Mouse (Mus musculus) layer of hippocampus, adult 8-10 months (tissue): ENCODE results near the gene Zfp974. TPM values are rescaled to one million over a fixed set of nuclear protein-coding genes. Genes with fewer than 3 reads are reported as not detected.
"Not testable (repeated sequence)": the region's sequence is repeated elsewhere in the genome, so short reads cannot be mapped to it uniquely, and the experiment has no call there.

Experiments
- DNase-seq, 2 experiments: peaks; one replicate each; pipeline ENCODE4 v3.0.0; 2022; ENCODE audit warnings: low spot score in 2 of 2
- total RNA-seq, 4 experiments: library from RNA; stranded (reverse); gene quantifications; 2 replicates each; pipeline ENCODE4 v1.2.4; 2022

The Zfp974 gene
- total RNA-seq = 10 to 100 TPM; 17.8 to 20.6 (median 18.9) TPM

DNA sequence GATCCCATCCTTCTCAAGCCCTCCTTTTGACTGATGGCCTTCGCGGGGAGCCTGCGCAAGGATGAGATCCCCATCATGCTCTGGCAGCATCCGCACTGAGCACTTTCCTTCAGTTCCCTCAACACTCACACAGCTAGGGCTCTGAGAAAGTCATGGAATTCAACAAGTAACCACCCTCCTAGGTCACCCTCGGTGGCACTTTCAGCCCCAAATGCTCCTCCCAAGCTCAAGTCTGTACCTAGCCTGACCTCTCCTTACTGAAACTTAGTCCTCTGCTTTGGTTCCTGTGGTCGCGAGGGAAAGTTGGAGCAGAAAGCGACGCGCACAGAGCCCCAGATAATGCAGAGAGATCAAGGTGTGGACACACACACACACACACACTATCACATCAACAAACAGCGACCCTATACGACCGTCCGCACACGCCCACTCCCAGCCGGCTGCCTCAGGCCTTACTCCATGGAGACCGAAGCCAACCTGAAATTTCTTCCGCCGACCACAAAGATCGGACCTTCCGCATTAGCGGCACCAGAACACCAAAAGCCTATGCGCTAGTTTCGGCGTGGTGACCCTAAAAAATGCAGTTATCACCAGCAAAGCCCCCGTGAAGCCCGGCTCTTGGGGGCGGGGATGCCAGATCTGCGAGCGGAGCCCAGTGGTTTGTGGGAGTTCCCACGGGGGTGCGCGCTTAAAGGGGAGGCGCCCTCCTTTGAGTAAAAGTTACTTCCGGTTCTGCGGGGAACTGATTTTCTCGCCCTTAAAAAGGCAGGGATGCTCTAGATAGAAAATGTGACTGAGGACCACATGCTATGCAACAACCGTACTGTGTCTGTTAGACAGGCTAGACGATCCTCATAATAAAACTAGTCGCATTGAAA is at the start of gene Zfp974:
Gene Zfp974 (minus strand): TSS at position 643 of the 878 bp plus-strand sequence.
- DNase-seq = peak; percentile 13 to 53

DNA sequence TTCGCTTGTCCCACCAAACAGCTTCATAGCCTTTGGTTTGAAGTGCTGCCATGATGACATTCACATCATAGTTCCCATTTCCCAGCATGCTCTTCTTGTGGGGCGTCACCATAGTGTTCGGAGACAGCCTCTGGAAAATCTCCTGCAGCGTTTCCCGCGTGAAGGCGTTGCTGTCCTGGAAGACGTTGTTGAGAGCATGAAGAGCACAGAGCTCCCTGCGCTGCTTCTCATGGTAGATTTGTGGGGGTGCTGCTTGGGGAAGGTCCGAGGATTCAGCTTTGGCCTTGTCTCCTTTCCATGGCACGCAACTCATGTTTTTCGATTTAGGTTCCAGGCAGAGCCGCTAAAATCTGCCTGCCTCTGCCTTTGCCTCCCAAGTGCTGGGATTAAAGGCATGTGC is 20.2 kb upstream of the Zfp974 start:
- DNase-seq = not testable (repeated sequence)

DNA sequence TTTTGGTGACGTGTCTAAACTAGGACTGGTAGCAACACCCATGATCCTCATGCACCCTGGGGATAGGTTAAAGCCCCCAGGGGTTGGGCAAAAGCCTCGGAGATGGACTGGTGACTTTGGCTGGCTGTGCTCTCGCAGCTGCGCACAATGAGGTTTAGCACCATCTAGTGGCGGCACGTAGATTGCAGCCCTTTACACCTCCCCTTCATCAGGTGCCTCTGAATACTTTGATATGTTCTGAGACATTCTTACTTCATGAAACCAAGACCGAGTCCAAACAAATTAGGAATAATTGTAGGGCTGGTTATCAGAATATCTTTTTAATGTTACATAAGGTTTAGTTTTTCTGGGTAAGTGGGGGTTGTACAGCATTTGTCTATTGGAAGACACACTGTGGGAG is 12.6 kb upstream of the Zfp974 start:
- peak in 1 of 2 experiments; percentile 8 for DNase-seq

DNA sequence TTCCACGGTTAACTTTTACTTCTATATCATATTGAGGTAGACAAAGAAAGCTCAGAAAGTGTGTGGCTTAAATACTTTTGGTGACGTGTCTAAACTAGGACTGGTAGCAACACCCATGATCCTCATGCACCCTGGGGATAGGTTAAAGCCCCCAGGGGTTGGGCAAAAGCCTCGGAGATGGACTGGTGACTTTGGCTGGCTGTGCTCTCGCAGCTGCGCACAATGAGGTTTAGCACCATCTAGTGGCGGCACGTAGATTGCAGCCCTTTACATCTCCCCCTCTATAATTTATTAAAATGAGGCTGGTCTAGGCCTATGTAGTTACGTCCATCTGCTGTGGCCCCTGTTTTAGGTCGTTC is 4.5 kb upstream of the Zfp974 start:
- not testable (repeated sequence) for DNase-seq

DNA sequence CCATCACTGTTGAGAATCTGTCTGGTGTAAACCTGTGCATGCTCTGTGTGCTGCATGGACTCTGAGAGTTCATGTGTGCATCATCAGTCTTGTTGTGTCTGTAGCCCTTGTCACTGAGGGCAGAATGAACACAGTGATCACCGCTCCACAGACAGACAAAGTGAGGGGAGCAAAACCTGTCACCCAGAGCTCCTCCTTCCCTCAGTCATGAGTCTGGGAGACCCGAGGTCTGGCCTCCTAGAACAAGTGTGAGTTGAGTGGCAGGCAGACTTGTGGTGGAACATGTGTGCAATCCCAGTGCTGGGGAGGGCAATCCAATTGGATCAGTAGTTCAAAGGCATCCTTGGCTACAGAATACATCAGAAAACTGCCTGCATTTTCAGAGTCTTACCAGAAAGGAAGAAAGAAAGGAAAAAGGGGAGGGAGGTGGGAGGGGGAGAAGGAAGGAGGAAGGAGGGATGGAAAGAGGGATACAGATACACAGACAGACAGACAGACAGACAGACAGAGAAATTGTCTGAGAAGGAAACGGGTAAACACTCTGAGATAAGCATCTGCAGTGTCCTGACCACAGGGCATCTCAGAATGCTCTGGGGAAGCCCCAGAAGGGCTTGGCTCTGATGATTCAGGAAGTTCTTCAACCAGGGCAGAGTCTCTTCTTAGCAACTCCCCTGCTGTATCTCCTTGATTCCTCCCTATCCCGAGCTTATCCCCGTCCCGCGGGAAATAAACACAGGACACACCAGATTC is 4.0 kb upstream of the Zfp974 start:
- DNase-seq = no peak

DNA sequence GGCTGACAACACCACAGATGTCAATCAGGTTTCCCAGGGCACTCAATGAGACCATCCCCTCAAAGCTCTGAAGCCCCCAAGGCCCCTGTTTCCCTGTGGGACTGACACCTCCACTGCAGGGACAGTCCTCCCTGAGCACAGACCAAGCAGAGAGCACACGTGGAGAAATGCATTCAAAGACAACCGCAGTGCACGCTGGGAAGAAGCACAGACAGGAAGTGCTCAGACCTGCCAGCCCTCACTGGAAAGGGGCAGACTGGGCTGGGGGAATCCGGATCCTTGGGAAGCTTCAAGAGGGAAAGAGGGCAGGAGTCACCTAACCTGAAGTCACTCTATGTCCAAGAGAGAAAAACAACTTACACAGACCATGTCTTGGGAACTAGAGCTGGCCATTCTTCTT is 2.2 kb downstream of the Zfp974 start:
- DNase-seq = not testable (repeated sequence)

DNA sequence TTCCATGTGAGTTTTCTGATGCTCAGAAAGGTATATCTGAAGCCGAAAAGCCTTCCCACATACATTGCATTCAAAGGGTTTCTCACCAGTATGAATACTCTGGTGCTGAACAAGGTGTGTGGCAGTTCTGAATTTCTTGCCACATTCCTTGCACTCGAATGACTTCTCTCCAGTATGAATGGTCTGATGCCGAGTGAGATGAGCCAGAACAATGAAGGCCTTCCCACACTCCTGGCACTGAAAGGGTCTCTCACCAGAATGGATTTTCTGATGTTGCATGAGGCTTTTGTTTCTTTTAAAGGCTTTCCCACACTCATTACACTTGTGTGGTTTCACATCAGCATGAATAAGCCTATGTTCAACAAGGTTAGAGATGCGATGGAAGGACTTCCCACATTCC is 18.3 kb downstream of the Zfp974 start:
- not testable (repeated sequence) for DNase-seq

DNA sequence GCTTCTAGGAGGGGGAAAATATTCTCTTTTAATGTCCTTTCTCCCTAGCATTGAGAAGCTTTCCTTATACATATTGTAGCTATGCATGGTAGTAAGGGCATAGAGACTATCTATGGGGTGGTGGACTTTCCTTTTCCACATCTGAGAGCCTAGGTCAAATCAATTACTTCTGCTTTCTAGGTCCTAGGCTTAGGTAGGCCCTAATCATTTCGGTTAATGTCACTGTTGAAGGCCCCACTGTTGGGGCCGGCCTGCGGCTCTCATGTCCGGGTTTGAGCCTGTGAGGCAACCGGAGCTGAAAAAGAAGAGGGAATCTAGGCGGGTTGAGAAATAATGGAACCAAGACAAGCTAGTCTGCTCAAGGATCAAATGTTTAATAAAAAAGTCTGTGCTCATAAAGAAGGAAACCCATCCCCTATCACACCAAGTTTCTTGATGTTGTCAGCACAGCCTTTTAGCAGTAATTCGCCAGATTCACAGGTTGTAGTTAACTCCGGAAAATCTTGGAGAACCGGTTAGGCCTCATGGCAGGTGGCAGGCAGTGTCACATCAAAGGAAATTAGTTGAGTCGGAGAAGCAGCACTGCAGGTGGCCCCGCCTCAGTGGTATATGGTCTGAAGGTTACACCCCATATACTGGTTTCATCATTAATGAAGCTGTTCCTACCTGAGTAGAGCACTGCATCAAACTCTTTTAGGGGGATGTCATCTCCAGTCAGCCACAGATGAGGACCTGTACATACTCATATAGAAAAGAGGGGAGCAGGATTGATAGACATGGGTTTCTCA is 24.0 kb downstream of the Zfp974 start:
- DNase-seq = no peak

DNA sequence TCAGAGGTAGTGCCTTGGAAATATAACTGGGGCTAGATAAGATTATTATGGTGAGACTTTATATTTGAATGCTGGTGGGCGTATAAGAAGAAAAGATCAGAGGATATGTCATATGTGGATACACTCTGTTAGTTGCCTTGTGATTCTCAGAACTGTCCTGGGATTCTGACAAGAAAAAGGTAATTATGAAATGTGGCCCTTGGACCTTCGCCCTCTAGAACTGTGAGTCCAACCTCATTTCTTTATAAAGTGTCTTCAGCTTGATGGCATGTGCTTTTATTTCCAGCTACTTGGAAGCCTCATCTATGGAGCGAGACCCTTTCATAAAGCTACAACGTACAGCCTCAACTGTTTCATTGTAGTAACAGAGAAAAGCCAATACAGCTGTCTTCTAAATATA is 28.7 kb downstream of the Zfp974 start:
- DNase-seq = no peak

DNA sequence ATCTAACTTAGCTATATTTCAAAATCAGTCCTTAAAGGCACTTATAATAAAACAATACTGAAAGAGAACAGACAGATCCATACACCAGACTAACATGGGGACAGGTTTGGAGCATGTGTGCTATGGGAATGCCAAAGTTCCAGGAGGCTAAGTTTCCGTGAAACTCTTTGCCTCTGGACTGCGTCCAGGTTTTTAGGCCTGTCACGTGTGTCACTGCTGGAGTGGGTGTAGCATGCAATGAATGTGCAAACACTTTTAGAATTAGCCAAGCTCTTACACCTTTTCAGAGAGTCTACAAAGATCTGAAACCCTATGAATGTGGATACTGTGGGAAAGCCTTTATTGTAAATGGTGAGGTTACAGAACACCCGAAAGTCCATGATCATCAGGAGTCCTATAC is 47.5 kb downstream of the Zfp974 start:
- no peak for DNase-seq

DNA sequence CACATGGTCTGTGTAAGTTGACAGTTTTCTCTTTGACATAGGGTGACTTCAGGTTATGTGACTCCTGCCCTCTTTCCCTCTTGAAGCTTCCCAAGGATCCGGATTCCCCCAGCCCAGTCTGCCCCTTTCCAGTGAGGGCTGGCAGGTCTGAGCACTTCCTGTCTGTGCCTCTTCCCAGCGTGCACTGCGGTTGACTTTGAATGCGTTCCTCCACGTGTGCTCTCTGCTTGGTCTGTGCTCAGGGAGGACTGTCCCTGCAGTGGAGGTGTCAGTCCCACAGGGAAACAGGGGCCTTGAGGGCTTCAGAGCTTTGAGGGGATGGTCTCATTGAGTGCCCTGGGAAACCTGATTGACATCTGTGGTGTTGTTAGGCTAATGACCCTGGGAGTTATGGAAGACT is 66.7 kb downstream of the Zfp974 start:
- DNase-seq = not testable (repeated sequence)

DNA sequence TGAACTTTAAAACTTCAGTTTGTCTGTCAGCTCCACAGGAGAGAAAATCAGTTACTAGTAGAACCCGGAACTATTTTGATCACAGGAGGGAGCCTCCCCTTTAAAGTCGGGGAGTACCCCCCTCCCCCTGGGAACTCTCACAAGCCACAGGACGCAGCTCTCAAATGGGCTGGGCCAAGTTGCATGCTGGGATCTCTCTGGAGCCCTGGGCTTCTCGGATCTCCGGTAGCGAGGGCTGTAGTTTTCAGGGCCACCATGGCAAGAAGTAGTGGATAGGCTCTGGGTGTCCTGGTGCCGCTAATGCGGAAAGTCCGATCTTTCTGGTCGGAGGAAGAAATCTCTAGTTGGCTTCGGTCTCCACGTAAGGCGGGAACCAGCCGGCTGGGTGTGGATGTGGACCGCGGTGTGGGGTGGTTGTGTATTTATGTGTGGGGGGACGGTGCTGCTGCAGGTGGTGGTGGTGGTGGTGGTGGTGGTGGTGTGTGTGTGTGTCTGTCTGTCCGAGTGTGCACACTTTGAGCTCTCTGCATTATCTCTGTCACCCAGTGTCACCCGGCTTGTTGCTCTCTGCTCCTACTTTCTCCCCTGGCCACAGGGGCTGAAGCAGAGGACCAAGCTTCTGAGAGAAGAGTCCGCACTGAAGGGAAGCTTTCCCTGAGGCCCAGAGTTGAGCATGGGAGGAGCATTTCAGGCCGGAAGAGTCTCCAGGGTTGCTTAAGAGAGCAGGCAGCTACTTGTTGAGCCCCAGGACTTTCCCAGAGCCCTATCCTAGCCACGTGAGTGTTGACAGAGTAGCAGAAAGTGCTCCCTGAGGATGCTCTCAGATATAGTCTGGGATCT is 68.6 kb downstream of the Zfp974 start:
- DNase-seq = peak; percentile 25 to 41

DNA sequence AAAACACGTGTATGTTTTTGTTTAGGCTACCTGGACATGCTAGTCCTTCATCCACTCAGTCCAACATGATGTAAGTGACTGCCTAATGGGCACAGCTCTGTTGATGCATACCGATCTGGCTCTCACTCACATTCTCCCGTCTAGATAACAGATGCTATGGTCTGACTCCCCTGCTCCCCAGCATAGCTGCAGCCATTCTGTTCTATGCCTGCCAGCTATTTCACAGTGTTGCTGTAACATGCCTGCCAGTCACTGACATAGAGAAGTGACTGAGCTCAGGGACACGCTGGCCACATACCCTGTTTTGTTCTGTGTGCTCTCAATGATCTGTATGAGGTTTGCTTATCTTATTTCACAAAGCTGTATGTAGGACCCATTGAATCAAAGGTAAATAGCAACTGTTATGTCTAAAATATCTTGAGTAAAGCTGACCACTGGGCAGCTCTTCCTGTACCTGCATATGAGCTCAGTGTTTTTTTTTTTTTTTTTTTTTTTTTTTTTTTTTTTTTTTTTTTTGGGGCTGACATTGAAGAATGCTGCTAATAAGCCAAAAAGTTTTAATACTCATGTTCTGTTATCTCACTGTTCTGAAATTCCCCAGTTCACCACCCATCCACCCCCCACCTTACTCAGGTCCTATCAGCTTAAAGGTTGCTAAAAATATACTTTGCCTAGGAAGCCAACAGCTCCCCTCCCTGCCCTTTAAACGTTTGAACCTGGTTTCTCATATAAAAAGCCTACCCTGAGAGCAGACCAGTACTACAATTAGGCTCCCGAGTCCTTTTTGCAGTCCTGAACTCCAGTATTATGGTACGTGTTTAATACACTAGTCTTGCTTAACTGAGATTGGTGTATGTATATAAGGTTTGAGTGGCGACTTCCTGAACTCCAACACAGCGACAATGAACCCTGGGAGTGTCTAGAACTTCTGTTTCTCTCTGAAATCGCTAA is 69.7 kb downstream of the Zfp974 start:
- no peak for DNase-seq

Other genes starting within 250 kb of the Zfp974 start
- gene Zfp607b, start 240.1 kb downstream of the Zfp974 start, total RNA-seq = 10 to 100 TPM in 2 of 4 experiments, 1 to 10 TPM in 2; 9.6 to 13.5 (median 10.5) TPM
- 10 to 100 TPM; 37.9 to 43.5 (median 41.4) TPM for gene Zfp60, start 198.1 kb downstream of the Zfp974 start, total RNA-seq
- 10 to 100 TPM in 1 of 4 experiments, 1 to 10 TPM in 3; 8.6 to 10.6 (median 9.3) TPM for gene Zfp626, start 122.3 kb downstream of the Zfp974 start, total RNA-seq
- 1 to 10 TPM; 3.8 to 4.9 (median 4.3) TPM for gene Zfp59, start 90.9 kb downstream of the Zfp974 start, total RNA-seq
- 1 to 10 TPM; 2.6 to 3.2 (median 2.9) TPM for gene Zfp607a, start 71.9 kb downstream of the Zfp974 start, total RNA-seq
- gene Zfp780b, start 49.7 kb upstream of the Zfp974 start, total RNA-seq = 10 to 100 TPM; 20.2 to 23.6 (median 21.4) TPM
- 1 to 10 TPM; 5.4 to 8.6 (median 6.5) TPM for gene Zfp850, start 84.7 kb upstream of the Zfp974 start, total RNA-seq
- gene Psmc4, start 120.6 kb upstream of the Zfp974 start, total RNA-seq = 100 to 1,000 TPM; 130 to 135 (median 134) TPM
- 1 to 10 TPM; 1.3 to 1.8 (median 1.7) TPM for gene Fcgbp, start 141.8 kb upstream of the Zfp974 start, total RNA-seq
- not detected for gene 9530053A07Rik, start 200.0 kb upstream of the Zfp974 start, total RNA-seq
- gene Fbl, start 240.2 kb upstream of the Zfp974 start, total RNA-seq = 10 to 100 TPM; 44.6 to 56.7 (median 54.5) TPM